Mouse (Mus musculus): ENCODE measurements at regions not wholly inside any gene's neighbourhood (a gene's known extent, or its start where the extent isn't known, plus 50 kb on each side); places are given as distances from the start of the nearest gene placed in this dataset.

GRCm38 (mm10) chr16:24124083-24124482 is 135.4 kb upstream of the Bcl6 start:
- 66% methylated on average over 4 of the region's 4 CpGs for WGBS
- no peak for ATAC-seq (ENCODE audit: insufficient number of reproducible peaks, insufficient read depth, low FRiP score, low TSS enrichment, low read depth)
- H3K27ac ChIP-seq: no peak overlapping the region
- no peaks in the 10 kb centered on the region for H3K36me3 ChIP-seq
- no peaks in the 10 kb centered on the region for H3K27me3 ChIP-seq
- no peak overlapping the region for H3K4me2 ChIP-seq
- H3K9me3 ChIP-seq: no peaks in the 10 kb centered on the region
- H3K4me1 ChIP-seq (replicated peaks): peaks cover 4% of the 10 kb centered on the region; the same call in 1 of the 2 replicates
- H3K9ac ChIP-seq (replicated peaks): no peak overlapping the region
- H3K4me3 ChIP-seq (replicated peaks): no peak overlapping the region

- Histone ChIP-seq H3K27me3 (no peaks in the 10 kb centered on the region), H3K4me3 (replicated peaks) (no peak overlapping the region), H3K4me1 (replicated peaks) (no peaks in the 10 kb centered on the region), H3K9ac (replicated peaks) (no peak overlapping the region), H3K4me2 (no peak overlapping the region), H3K27ac (no peak overlapping the region), H3K9me3 (no peaks in the 10 kb centered on the region), H3K36me3 (no peaks in the 10 kb centered on the region)
- ATAC-seq (ENCODE audit: insufficient number of reproducible peaks, insufficient read depth, low FRiP score, low TSS enrichment, low read depth): no peak
- 91% methylated on average over 6 of the region's 6 CpGs for WGBS
These were observed 133.0 kb upstream of the Bcl6 start for GRCm38 (mm10) chr16:24121633-24122032.

- Histone ChIP-seq H3K27ac (no peak overlapping the region), H3K4me2 (no peak overlapping the region), H3K9me3 (no peaks in the 10 kb centered on the region), H3K4me1 (replicated peaks) (no peaks in the 10 kb centered on the region), H3K9ac (replicated peaks) (no peak overlapping the region), H3K4me3 (replicated peaks) (no peak overlapping the region), H3K27me3 (no peaks in the 10 kb centered on the region), H3K36me3 (no peaks in the 10 kb centered on the region)
- no peak for ATAC-seq (ENCODE audit: insufficient number of reproducible peaks, insufficient read depth, low FRiP score, low TSS enrichment, low read depth)
- 72% methylated on average over 6 of the region's 6 CpGs for WGBS
These were observed 132.2 kb upstream of the Bcl6 start for GRCm38 (mm10) chr16:24120836-24121235.

GRCm38 (mm10) chr16:24118487-24118886 is 129.8 kb upstream of the Bcl6 start:
- Histone ChIP-seq H3K9me3 (no peaks in the 10 kb centered on the region), H3K4me1 (replicated peaks) (no peaks in the 10 kb centered on the region), H3K4me3 (replicated peaks) (no peak overlapping the region), H3K36me3 (no peaks in the 10 kb centered on the region), H3K9ac (replicated peaks) (no peak overlapping the region), H3K27me3 (no peaks in the 10 kb centered on the region), H3K4me2 (no peak overlapping the region), H3K27ac (no peak overlapping the region)
- WGBS: 82% methylated on average over 2 of the region's 2 CpGs
- no peak for ATAC-seq (ENCODE audit: insufficient number of reproducible peaks, insufficient read depth, low FRiP score, low TSS enrichment, low read depth)

- no peak overlapping the region for H3K9ac ChIP-seq (replicated peaks)
- H3K27ac ChIP-seq: no peak overlapping the region
- no peak overlapping the region for H3K4me3 ChIP-seq (replicated peaks)
- peaks cover 8% of the 10 kb centered on the region; the same call in 1 of the 2 replicates for H3K9me3 ChIP-seq
- ATAC-seq (ENCODE audit: insufficient number of reproducible peaks, insufficient read depth, low FRiP score, low TSS enrichment, low read depth): no peak
- no peaks in the 10 kb centered on the region for H3K36me3 ChIP-seq
- WGBS: 85% methylated on average over 8 of the region's 8 CpGs
- no peak overlapping the region for H3K4me2 ChIP-seq
- H3K27me3 ChIP-seq: no peaks in the 10 kb centered on the region
- peaks cover 6% of the 10 kb centered on the region for H3K4me1 ChIP-seq (replicated peaks)
These were observed 114.4 kb upstream of the Bcl6 start for GRCm38 (mm10) chr16:24102854-24103690.

GRCm38 (mm10) chr16:24097596-24097995 is 108.9 kb upstream of the Bcl6 start:
- no peak overlapping the region for H3K9ac ChIP-seq (replicated peaks)
- no peaks in the 10 kb centered on the region for H3K27me3 ChIP-seq
- ATAC-seq (ENCODE audit: insufficient number of reproducible peaks, insufficient read depth, low FRiP score, low TSS enrichment, low read depth): no peak
- H3K4me1 ChIP-seq (replicated peaks): no peaks in the 10 kb centered on the region
- H3K36me3 ChIP-seq: no peaks in the 10 kb centered on the region
- no peak overlapping the region for H3K4me3 ChIP-seq (replicated peaks)
- no peak overlapping the region for H3K4me2 ChIP-seq
- no peak overlapping the region for H3K27ac ChIP-seq
- H3K9me3 ChIP-seq: 0 out of 2 replicates have a peak, but pooled peaks cover 6% of the 10 kb centered on the region
- 65% methylated on average over 8 of the region's 8 CpGs for WGBS

- Histone ChIP-seq H3K36me3 (no peaks in the 10 kb centered on the region), H3K27ac (no peak overlapping the region), H3K4me3 (replicated peaks) (no peak overlapping the region), H3K27me3 (no peaks in the 10 kb centered on the region), H3K4me2 (no peak overlapping the region), H3K4me1 (replicated peaks) (no peaks in the 10 kb centered on the region), H3K9me3 (0 out of 2 replicates have a peak, but pooled peaks cover 6% of the 10 kb centered on the region), H3K9ac (replicated peaks) (no peak overlapping the region)
- 59% methylated on average over 1 of the region's 1 CpGs for WGBS
- no peak for ATAC-seq (ENCODE audit: insufficient number of reproducible peaks, insufficient read depth, low FRiP score, low TSS enrichment, low read depth)
These were observed 107.4 kb upstream of the Bcl6 start for GRCm38 (mm10) chr16:24096076-24096475.

GRCm38 (mm10) chr16:24095630-24096029 is 107.0 kb upstream of the Bcl6 start:
- H3K36me3 ChIP-seq: no peaks in the 10 kb centered on the region
- no peak overlapping the region for H3K27ac ChIP-seq
- no peak overlapping the region for H3K4me2 ChIP-seq
- 0 out of 2 replicates have a peak, but pooled peaks cover 6% of the 10 kb centered on the region for H3K9me3 ChIP-seq
- no peak overlapping the region for H3K4me3 ChIP-seq (replicated peaks)
- ATAC-seq (ENCODE audit: insufficient number of reproducible peaks, insufficient read depth, low FRiP score, low TSS enrichment, low read depth): no peak
- H3K27me3 ChIP-seq: no peaks in the 10 kb centered on the region
- H3K9ac ChIP-seq (replicated peaks): no peak overlapping the region
- WGBS: 83% methylated on average over 4 of the region's 4 CpGs
- no peaks in the 10 kb centered on the region for H3K4me1 ChIP-seq (replicated peaks)

GRCm38 (mm10) chr16:24094566-24094965 is 105.9 kb upstream of the Bcl6 start:
- Histone ChIP-seq H3K9me3 (0 out of 2 replicates have a peak, but pooled peaks cover 6% of the 10 kb centered on the region), H3K4me2 (no peak overlapping the region), H3K9ac (replicated peaks) (no peak overlapping the region), H3K4me1 (replicated peaks) (no peaks in the 10 kb centered on the region), H3K27ac (no peak overlapping the region), H3K27me3 (no peaks in the 10 kb centered on the region), H3K36me3 (no peaks in the 10 kb centered on the region), H3K4me3 (replicated peaks) (no peak overlapping the region)
- 84% methylated on average over 6 of the region's 6 CpGs for WGBS
- ATAC-seq (ENCODE audit: insufficient number of reproducible peaks, insufficient read depth, low FRiP score, low TSS enrichment, low read depth): no peak

- H3K9me3 ChIP-seq: no peaks in the 10 kb centered on the region
- H3K4me2 ChIP-seq: no peak overlapping the region
- no peak for ATAC-seq (ENCODE audit: insufficient number of reproducible peaks, insufficient read depth, low FRiP score, low TSS enrichment, low read depth)
- H3K4me1 ChIP-seq (replicated peaks): no peaks in the 10 kb centered on the region
- WGBS: 90% methylated on average over 8 of the region's 8 CpGs
- H3K27me3 ChIP-seq: no peaks in the 10 kb centered on the region
- H3K36me3 ChIP-seq: no peaks in the 10 kb centered on the region
- H3K9ac ChIP-seq (replicated peaks): no peak overlapping the region
- no peak overlapping the region for H3K27ac ChIP-seq
- no peak overlapping the region for H3K4me3 ChIP-seq (replicated peaks)
These were observed 105.0 kb upstream of the Bcl6 start for GRCm38 (mm10) chr16:24093624-24094023.

GRCm38 (mm10) chr16:24092616-24093525 is 104.2 kb upstream of the Bcl6 start:
- no peaks in the 10 kb centered on the region for H3K9me3 ChIP-seq
- H3K27ac ChIP-seq: no peak overlapping the region
- H3K36me3 ChIP-seq: no peaks in the 10 kb centered on the region
- no peak overlapping the region for H3K9ac ChIP-seq (replicated peaks)
- H3K4me3 ChIP-seq (replicated peaks): no peak overlapping the region
- H3K27me3 ChIP-seq: no peaks in the 10 kb centered on the region
- H3K4me2 ChIP-seq: no peak overlapping the region
- no peaks in the 10 kb centered on the region for H3K4me1 ChIP-seq (replicated peaks)
- WGBS: 88% methylated on average over 5 of the region's 5 CpGs
- no peak for ATAC-seq (ENCODE audit: insufficient number of reproducible peaks, insufficient read depth, low FRiP score, low TSS enrichment, low read depth)

All from limb, embryonic 12.5 days (tissue).